Comparison of ENCODE assay signal across 21 mouse cellular contexts in the genomic region with DNA sequence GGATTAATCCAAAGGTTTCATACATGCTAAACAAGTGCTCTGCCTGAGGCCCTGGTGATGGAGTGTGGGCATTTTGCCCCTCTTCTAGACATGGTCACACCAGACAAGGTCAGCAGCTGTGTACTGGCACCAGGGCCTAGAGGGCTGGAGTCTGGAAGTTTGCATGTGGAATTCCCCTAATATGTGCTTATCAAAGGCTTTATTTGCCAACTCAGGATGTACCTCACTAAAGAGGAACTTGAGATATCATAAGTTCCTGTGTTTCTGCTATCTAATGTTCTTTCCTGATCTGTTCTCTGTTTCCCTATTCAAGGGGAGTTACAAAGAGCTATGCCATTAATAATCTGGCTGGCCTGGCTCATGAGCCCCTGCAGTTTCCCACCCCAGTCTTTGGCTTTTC. TPM values are rescaled to one million over a fixed set of nuclear protein-coding genes. Genes with fewer than 3 reads are reported as not detected.
DNase-seq lines count a peak whose midpoint lies in the region; ATAC-seq and TF ChIP-seq lines count a peak whose summit lies in the region.
"Not testable (repeated sequence)": the region's sequence is repeated elsewhere in the genome, so short reads cannot be mapped to it uniquely, and the experiment has no call there.
"Had no signal": no experiment of that assay in that cellular context is flagged by ENCODE, and none has a peak within 500 bp of the region (broad histone marks: within the 10 kb centered on the region; RNA-seq: fewer than 3 reads in every experiment).

No protein-coding gene starts in this region.

- not testable (repeated sequence) for H3K4me3 ChIP-seq in G1E (ENCODE audit: low read depth, low read length); heart, embryonic 15.5 days; liver, embryonic 14.5 days (ENCODE audit: insufficient read depth in 1 of 2, low read depth in 2 of 2, low read length in 2 of 2); liver, postnatal 0 days (ENCODE audit: low read depth, low read length)

- TF ChIP-seq EP300 in liver, embryonic 14.5 days (IDR thresholded peaks at IDR 0.05; ENCODE audit: low read depth), result not testable (repeated sequence)
- TF ChIP-seq EP300 in liver, postnatal 0 days (IDR thresholded peaks at IDR 0.05; ENCODE audit: low read depth), result 0 out of 2 replicates have a peak, but pooled peaks have one; percentile 18

- 0 out of 2 replicates have a peak, but pooled peaks have one; percentile 4 for ATAC-seq in G1E (ENCODE audit: extremely low read depth, insufficient number of reproducible peaks, low FRiP score, poor library complexity, severe bottlenecking)
- ATAC-seq in common myeloid progenitor, adult 5-6 weeks (replicated peaks; ENCODE audit: low read depth, poor library complexity, severe bottlenecking), result peak; percentile 58
- peak; percentile 58 for ATAC-seq in heart, embryonic 15.5 days (replicated peaks; ENCODE audit: insufficient number of reproducible peaks, insufficient read depth, low FRiP score, low read depth)
- peak; percentile 25 to 27; a peak in 3 of 4 replicates for ATAC-seq in hematopoietic stem cell, adult 5-6 weeks (replicated peaks in 1 of 2; ENCODE audit: insufficient read depth in 1 of 2, low FRiP score in 2 of 2, low TSS enrichment in 1 of 2, low read depth in 1 of 2, poor library complexity in 2 of 2, severe bottlenecking in 2 of 2)
- peak; percentile 43; the same call in 1 of the 2 replicates for ATAC-seq in liver, embryonic 14.5 days (ENCODE audit: insufficient read depth)
- ATAC-seq in liver, postnatal 0 days, result peak; percentile 56

- not testable (repeated sequence) for H3K27me3 ChIP-seq in G1E (ENCODE audit: insufficient read depth, low read length); heart, embryonic 15.5 days; liver, embryonic 14.5 days (ENCODE audit: control insufficient read depth, insufficient read depth, low read length); liver, postnatal 0 days (ENCODE audit: insufficient read depth, low read length); splenic B cell, adult 2 months (ENCODE audit: control insufficient read depth, insufficient read depth, low read length, poor library complexity, severe bottlenecking)

- H3K4me1 ChIP-seq in G1E (ENCODE audit: insufficient read depth, low read depth, low read length), result peaks cover 13% of the 10 kb centered on the region
- not testable (repeated sequence) for H3K4me1 ChIP-seq in heart, embryonic 15.5 days (replicated peaks); liver, embryonic 14.5 days (replicated peaks; ENCODE audit: control insufficient read depth in 2 of 2, insufficient read depth in 2 of 2, low read length in 1 of 2); liver, postnatal 0 days (ENCODE audit: insufficient read depth)

- not testable (repeated sequence) for H3K27ac ChIP-seq in heart, embryonic 15.5 days; liver, embryonic 14.5 days; liver, postnatal 0 days (ENCODE audit: low read depth)

- not testable (repeated sequence) for H3K9ac ChIP-seq in heart, embryonic 15.5 days; liver, embryonic 14.5 days (replicated peaks); liver, postnatal 0 days (replicated peaks)

- not testable (repeated sequence) for H3K4me2 ChIP-seq in heart, embryonic 15.5 days; liver, embryonic 14.5 days (ENCODE audit: low read depth); liver, postnatal 0 days (ENCODE audit: low read depth, low read length)

- peak; percentile 5 for DNase-seq in 416B (ENCODE audit: low read depth)
- DNase-seq in G1E (ENCODE audit: low spot score); liver, embryonic 14.5 days (ENCODE audit: low read depth in 3 of 3, low spot score in 3 of 3); liver, postnatal 0 days: not testable (repeated sequence)
- DNase-seq in splenic B cell, adult 2 months (ENCODE audit: low read depth, low spot score), result peak; percentile 26

- not testable (repeated sequence) for H3K36me3 ChIP-seq in G1E (replicated peaks); heart, embryonic 15.5 days; liver, embryonic 14.5 days (replicated peaks; ENCODE audit: control insufficient read depth, insufficient read depth, low read depth); liver, postnatal 0 days (replicated peaks; ENCODE audit: insufficient read depth, low read length); splenic B cell, adult 2 months (ENCODE audit: control insufficient read depth, insufficient read depth, low read length, poor library complexity, severe bottlenecking)

- not testable (repeated sequence) for H3K9me3 ChIP-seq in G1E (replicated peaks); heart, embryonic 15.5 days (replicated peaks); liver, embryonic 14.5 days (ENCODE audit: control insufficient read depth, low read length); liver, postnatal 0 days (ENCODE audit: low read length)

- not testable (repeated sequence) for TF ChIP-seq CTCF in G1E (IDR thresholded peaks at IDR 0.05; ENCODE audit: low read depth, low read length); liver, embryonic 14.5 days (IDR thresholded peaks at IDR 0.05; ENCODE audit: low read depth); liver, postnatal 0 days (IDR thresholded peaks at IDR 0.05; ENCODE audit: low read depth)

RNA-seq across cellular contexts. Expression of a gene that starts 5.9 kb away (rescaled TPM):
- total RNA-seq in G1E (2014; fragmentation: Nextera tagmentation) (not detected in 2 replicates), G1E (2017) (0.11 and 0.12 TPM in 2 replicates)
- polyA plus RNA-seq in G1E (2012), result not detected in 2 replicates
- total RNA-seq in common myeloid progenitor, adult 5-6 weeks (2017), result not detected in 2 replicates
- polyA plus RNA-seq in heart, embryonic 15.5 days (2015; fragmentation: Nextera tagmentation; extraction: Ambion mirVana), result not detected in 2 replicates
- total RNA-seq in hematopoietic stem cell, adult 5-6 weeks (2017), result not detected in 2 replicates
- not detected in 2 replicates for polyA plus RNA-seq in liver, embryonic 14.5 days (2012; rRNA removed)
- not detected in 2 replicates for polyA plus RNA-seq in liver, embryonic 14.5 days (2014; fragmentation: Nextera tagmentation; extraction: Ambion mirVana)
- not detected in 2 replicates for polyA plus RNA-seq in liver, postnatal 0 days (2015; fragmentation: Nextera tagmentation; extraction: Ambion mirVana)
- total RNA-seq: adrenal gland, postnatal 25 days; hindbrain, postnatal 0 days had no signal
- polyA plus RNA-seq: activated CD4-positive, CD25-positive, alpha-beta regulatory T cell, adult 4 months; brain, embryonic 14.5 days; embryonic facial prominence, embryonic 11.5 days; forebrain, embryonic 10.5 days; forebrain, embryonic 13.5 days; forebrain, embryonic 16.5 days; heart, embryonic 11.5 days; hindbrain, embryonic 11.5 days; hindbrain, embryonic 14.5 days; hindbrain, postnatal 0 days; inflammation-experienced regulatory T-cells, adult 6 months; intestine, embryonic 16.5 days had no signal

RNA-seq across cellular contexts. Expression of a gene that starts 33.9 kb away (rescaled TPM):
- total RNA-seq in G1E (2014; fragmentation: Nextera tagmentation) (619 and 632 TPM in 2 replicates), G1E (2017) (55.1 and 56.9 TPM in 2 replicates)
- 11.9 and 13.1 TPM in 2 replicates for polyA plus RNA-seq in G1E (2012)
- total RNA-seq in common myeloid progenitor, adult 5-6 weeks (2017), result 21.2 and 32.4 TPM in 2 replicates
- polyA plus RNA-seq in heart, embryonic 15.5 days (2015; fragmentation: Nextera tagmentation; extraction: Ambion mirVana), result 15.1 and 17.4 TPM in 2 replicates
- 13.3 and 22.6 TPM in 2 replicates for total RNA-seq in hematopoietic stem cell, adult 5-6 weeks (2017)
- polyA plus RNA-seq in liver, embryonic 14.5 days (2012; rRNA removed), result 10.7 and 15.9 TPM in 2 replicates
- 19.6 and 21.7 TPM in 2 replicates for polyA plus RNA-seq in liver, embryonic 14.5 days (2014; fragmentation: Nextera tagmentation; extraction: Ambion mirVana)
- 10.7 and 13.2 TPM in 2 replicates for polyA plus RNA-seq in liver, postnatal 0 days (2015; fragmentation: Nextera tagmentation; extraction: Ambion mirVana)

Comparison
In these comparisons a context has a peak if more than half of its experiments do, and no peak if none do; other contexts are left out.
1. ATAC-seq: peak in every context shown above with its lines; median percentile 58 in common myeloid progenitor, adult 5-6 weeks; 58 in heart, embryonic 15.5 days; 56 in liver, postnatal 0 days; 43 in liver, embryonic 14.5 days; 26 in hematopoietic stem cell, adult 5-6 weeks; 4 in G1E.